Mouse (Mus musculus): Measurements from ENCODE around the gene Hic2.

GRCm38 (mm10) chr16:17252086-17252726, 18.8 kb downstream of the Hic2 start:
- TF ChIP-seq CTCF (IDR thresholded peaks at IDR 0.05; ENCODE audit: extremely low read depth, insufficient read length, insufficient replicate concordance, low read depth, low read length), result no peak
- TF ChIP-seq POLR2A (IDR thresholded peaks at IDR 0.05; ENCODE audit: low read depth, low read length), result no peak
